Mouse (Mus musculus): ENCODE data around the gene Mmd2. TPM values are rescaled to one million over a fixed set of nuclear protein-coding genes. Genes with fewer than 3 reads are reported as not detected.

Mmd2 gene
- polyA plus RNA-seq, 1 experiment = 96.9 TPM

- H3K4me3 ChIP-seq (ENCODE audit: insufficient read depth, low read length) = peak overlapping the region; percentile 41
- no peak overlapping the region for H3K27ac ChIP-seq (ENCODE audit: insufficient read depth, low read length)
- TF ChIP-seq CTCF (IDR thresholded peaks at IDR 0.05; ENCODE audit: extremely low read depth, insufficient read depth, low read length) (no peak), POLR2A (IDR thresholded peaks at IDR 0.05; ENCODE audit: extremely low read depth, insufficient read depth, low read length) (no peak)
- peaks cover 4% of the 10 kb centered on the region; the same call in 1 of the 2 replicates for H3K4me1 ChIP-seq (ENCODE audit: control insufficient read depth, insufficient read depth, low read length)
Observed at GRCm38 (mm10) chr5:142630224-142630623, 21.6 kb upstream of the Mmd2 start.

- TF ChIP-seq CTCF (IDR thresholded peaks at IDR 0.05; ENCODE audit: extremely low read depth, insufficient read depth, low read length) = no peak
- no peak for TF ChIP-seq POLR2A (IDR thresholded peaks at IDR 0.05; ENCODE audit: extremely low read depth, insufficient read depth, low read length)
- H3K4me1 ChIP-seq (ENCODE audit: control insufficient read depth, insufficient read depth, low read length) = peaks cover 4% of the 10 kb centered on the region; the same call in 1 of the 2 replicates
- H3K27ac ChIP-seq (ENCODE audit: insufficient read depth, low read length) = no peak overlapping the region
- H3K4me3 ChIP-seq (ENCODE audit: insufficient read depth, low read length) = peak overlapping the region; percentile 41
Observed at GRCm38 (mm10) chr5:142629663-142630025, 21.0 kb upstream of the Mmd2 start.

GRCm38 (mm10) chr5:142628726-142629662 lies 20.4 kb upstream of the Mmd2 start:
- peak overlapping the region; percentile 41 for H3K4me3 ChIP-seq (ENCODE audit: insufficient read depth, low read length)
- TF ChIP-seq POLR2A (IDR thresholded peaks at IDR 0.05; ENCODE audit: extremely low read depth, insufficient read depth, low read length) = peak; percentile 96
- TF ChIP-seq CTCF (IDR thresholded peaks at IDR 0.05; ENCODE audit: extremely low read depth, insufficient read depth, low read length) = no peak

GRCm38 (mm10) chr5:142627398-142627797 lies 18.8 kb upstream of the Mmd2 start, which contains the start of gene Wipi2:
Gene Wipi2, plus strand, starts transcription at chr5:142627698.
- Histone ChIP-seq H3K27ac (ENCODE audit: insufficient read depth, low read length) (no peak within 1 kb of the TSS), H3K4me1 (ENCODE audit: control insufficient read depth, insufficient read depth, low read length) (peaks cover 4% of the 10 kb centered on the region; the same call in 1 of the 2 replicates), H3K4me3 (ENCODE audit: insufficient read depth, low read length) (no peak within 1 kb of the TSS)

More at GRCm38 (mm10) chr5:142628726-142629662, 20.4 kb upstream of the Mmd2 start:
- Histone ChIP-seq H3K27ac (ENCODE audit: insufficient read depth, low read length) (no peak overlapping the region), H3K4me1 (ENCODE audit: control insufficient read depth, insufficient read depth, low read length) (peaks cover 4% of the 10 kb centered on the region; the same call in 1 of the 2 replicates)

GRCm38 (mm10) chr5:142623080-142623479 lies 14.5 kb upstream of the Mmd2 start:
- Histone ChIP-seq H3K4me1 (ENCODE audit: control insufficient read depth, insufficient read depth, low read length) (no peaks in the 10 kb centered on the region), H3K4me3 (ENCODE audit: insufficient read depth, low read length) (no peak overlapping the region), H3K27ac (ENCODE audit: insufficient read depth, low read length) (no peak overlapping the region)
- TF ChIP-seq POLR2A (IDR thresholded peaks at IDR 0.05; ENCODE audit: extremely low read depth, insufficient read depth, low read length) = no peak
- TF ChIP-seq CTCF (IDR thresholded peaks at IDR 0.05; ENCODE audit: extremely low read depth, insufficient read depth, low read length) = no peak

More at GRCm38 (mm10) chr5:142627398-142627797, 18.8 kb upstream of the Mmd2 start, which contains the start of gene Wipi2:
- TF ChIP-seq CTCF (IDR thresholded peaks at IDR 0.05; ENCODE audit: extremely low read depth, insufficient read depth, low read length) = no peak
- no peak for TF ChIP-seq POLR2A (IDR thresholded peaks at IDR 0.05; ENCODE audit: extremely low read depth, insufficient read depth, low read length)

- no peaks in the 10 kb centered on the region for H3K4me1 ChIP-seq (ENCODE audit: control insufficient read depth, insufficient read depth, low read length)
- TF ChIP-seq POLR2A (IDR thresholded peaks at IDR 0.05; ENCODE audit: extremely low read depth, insufficient read depth, low read length) = no peak
- no peak for TF ChIP-seq CTCF (IDR thresholded peaks at IDR 0.05; ENCODE audit: extremely low read depth, insufficient read depth, low read length)
Observed at GRCm38 (mm10) chr5:142622134-142622533, 13.5 kb upstream of the Mmd2 start.

GRCm38 (mm10) chr5:142621421-142621820 lies 12.8 kb upstream of the Mmd2 start:
- TF ChIP-seq POLR2A (IDR thresholded peaks at IDR 0.05; ENCODE audit: extremely low read depth, insufficient read depth, low read length) = no peak
- TF ChIP-seq CTCF (IDR thresholded peaks at IDR 0.05; ENCODE audit: extremely low read depth, insufficient read depth, low read length) = no peak
- Histone ChIP-seq H3K4me1 (ENCODE audit: control insufficient read depth, insufficient read depth, low read length) (no peaks in the 10 kb centered on the region), H3K4me3 (ENCODE audit: insufficient read depth, low read length) (no peak overlapping the region), H3K27ac (ENCODE audit: insufficient read depth, low read length) (no peak overlapping the region)

More at GRCm38 (mm10) chr5:142622134-142622533, 13.5 kb upstream of the Mmd2 start:
- Histone ChIP-seq H3K27ac (ENCODE audit: insufficient read depth, low read length) (no peak overlapping the region), H3K4me3 (ENCODE audit: insufficient read depth, low read length) (no peak overlapping the region)

GRCm38 (mm10) chr5:142619866-142620265 lies 11.3 kb upstream of the Mmd2 start:
- TF ChIP-seq POLR2A (IDR thresholded peaks at IDR 0.05; ENCODE audit: extremely low read depth, insufficient read depth, low read length) (no peak), CTCF (IDR thresholded peaks at IDR 0.05; ENCODE audit: extremely low read depth, insufficient read depth, low read length) (peak; percentile 94)
- Histone ChIP-seq H3K27ac (ENCODE audit: insufficient read depth, low read length) (no peak overlapping the region), H3K4me3 (ENCODE audit: insufficient read depth, low read length) (no peak overlapping the region), H3K4me1 (ENCODE audit: control insufficient read depth, insufficient read depth, low read length) (no peaks in the 10 kb centered on the region)

GRCm38 (mm10) chr5:142616326-142616725 lies 7.7 kb upstream of the Mmd2 start:
- H3K4me1 ChIP-seq (ENCODE audit: control insufficient read depth, insufficient read depth, low read length) = peaks cover 2% of the 10 kb centered on the region; the same call in 1 of the 2 replicates
- TF ChIP-seq POLR2A (IDR thresholded peaks at IDR 0.05; ENCODE audit: extremely low read depth, insufficient read depth, low read length) = no peak
- TF ChIP-seq CTCF (IDR thresholded peaks at IDR 0.05; ENCODE audit: extremely low read depth, insufficient read depth, low read length) = no peak
- no peak overlapping the region for H3K27ac ChIP-seq (ENCODE audit: insufficient read depth, low read length)
- no peak overlapping the region for H3K4me3 ChIP-seq (ENCODE audit: insufficient read depth, low read length)

All from cortical plate, adult 2 months (tissue).